Mouse (Mus musculus) heart, adult 18-20 months (tissue): Measurements from ENCODE around the gene Plk3. TPM values are rescaled to one million over a fixed set of nuclear protein-coding genes. Genes with fewer than 3 reads are reported as not detected.

Experiments
- DNase-seq, 2 experiments: peaks; one replicate each; pipeline ENCODE4 v3.0.0; 2021 to 2022; ENCODE audit warnings: mixed read lengths in 1 of 2
- total RNA-seq, 2 experiments: library from RNA; stranded (reverse); gene quantifications; 2 replicates each; pipeline ENCODE4 v1.2.3; 2021

Gene Plk3
- total RNA-seq, 2 experiments from 2014 or later, result 1.4 TPM

- DNase-seq, result no peak
These were observed 13.7 kb downstream of the Plk3 start for GRCm38 (mm10) chr4:117120052-117120444.

DNA sequence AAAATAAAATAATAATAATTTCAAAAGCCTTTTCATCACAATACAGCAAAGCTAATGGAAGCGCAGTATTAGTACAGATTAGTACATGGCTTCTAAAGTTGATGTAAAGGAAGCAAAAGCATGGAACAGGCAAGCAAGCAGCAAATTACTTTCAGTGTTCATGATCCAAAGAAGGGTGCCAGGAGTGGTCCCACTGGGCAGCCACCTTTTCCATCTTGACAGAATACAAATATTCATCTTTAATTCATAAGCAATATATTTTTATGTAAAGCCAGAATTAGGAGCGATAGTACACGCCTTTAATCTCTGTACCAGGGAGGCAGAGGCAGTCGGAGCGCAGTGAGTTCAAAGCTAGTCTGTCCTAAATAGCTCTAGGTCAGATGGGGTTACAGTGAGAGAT, 14.1 kb downstream of the Plk3 start:
- DNase-seq, result no peak

GRCm38 (mm10) chr4:117117931-117118330, 15.8 kb downstream of the Plk3 start:
- DNase-seq, result no peak

DNA sequence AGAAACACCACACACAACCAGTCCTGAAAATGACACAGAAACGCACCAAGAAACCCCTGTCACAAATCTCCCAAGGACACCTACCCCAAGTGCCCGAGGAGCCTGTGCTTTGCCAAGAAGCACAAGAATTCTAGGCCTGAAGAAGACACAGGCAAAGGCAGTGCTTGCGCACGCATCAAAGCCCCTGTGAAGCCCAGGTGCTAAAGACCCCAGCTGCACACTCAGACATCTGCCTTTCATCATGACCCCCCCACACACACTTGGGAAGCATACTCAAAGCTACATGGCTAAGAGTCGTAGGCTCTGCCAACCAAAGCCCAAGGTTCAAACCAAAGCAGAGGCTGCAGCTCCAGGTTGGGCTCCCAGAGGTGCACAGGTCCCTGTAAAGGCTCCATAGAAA, 18.2 kb downstream of the Plk3 start:
- no peak for DNase-seq

GRCm38 (mm10) chr4:117113237-117113636, 20.5 kb downstream of the Plk3 start:
- DNase-seq, result no peak

DNA sequence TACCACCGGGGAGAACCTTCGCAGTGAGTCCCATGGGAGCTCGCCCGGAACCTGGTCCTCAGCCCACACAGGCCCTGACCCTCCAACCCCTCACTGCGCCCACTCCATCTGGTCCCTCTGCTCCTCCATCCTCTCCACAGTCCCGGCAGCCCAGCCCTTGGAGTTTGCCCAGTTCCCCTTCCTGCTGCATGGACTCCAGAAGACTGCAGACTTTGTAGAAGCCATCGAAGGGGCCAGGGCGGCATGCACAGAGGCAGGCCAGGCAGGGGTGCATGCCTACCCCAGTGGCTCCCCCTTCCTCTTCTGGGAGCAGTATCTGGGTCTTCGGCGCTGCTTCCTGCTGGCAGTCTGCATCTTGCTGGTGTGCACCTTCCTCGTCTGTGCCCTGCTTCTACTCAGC, 22.8 kb downstream of the Plk3 start:
- DNase-seq, result no peak

DNA sequence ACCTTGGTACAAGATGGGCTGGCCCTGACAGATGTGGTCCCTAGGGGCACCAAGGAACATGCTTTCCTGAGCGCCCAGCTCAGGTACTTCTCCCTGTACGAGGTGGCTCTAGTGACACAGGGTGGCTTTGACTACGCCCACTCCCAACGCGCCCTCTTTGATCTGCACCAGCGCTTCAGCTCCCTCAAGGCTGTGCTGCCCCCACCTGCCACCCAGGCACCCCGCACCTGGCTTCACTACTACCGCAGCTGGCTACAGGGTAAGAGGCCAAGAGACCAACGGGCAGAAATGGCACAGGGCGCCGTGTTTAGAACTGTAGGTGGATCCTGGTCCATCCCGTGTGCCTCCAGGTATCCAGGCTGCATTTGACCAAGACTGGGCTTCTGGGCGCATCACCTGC, 23.5 kb downstream of the Plk3 start:
- no peak for DNase-seq

DNA sequence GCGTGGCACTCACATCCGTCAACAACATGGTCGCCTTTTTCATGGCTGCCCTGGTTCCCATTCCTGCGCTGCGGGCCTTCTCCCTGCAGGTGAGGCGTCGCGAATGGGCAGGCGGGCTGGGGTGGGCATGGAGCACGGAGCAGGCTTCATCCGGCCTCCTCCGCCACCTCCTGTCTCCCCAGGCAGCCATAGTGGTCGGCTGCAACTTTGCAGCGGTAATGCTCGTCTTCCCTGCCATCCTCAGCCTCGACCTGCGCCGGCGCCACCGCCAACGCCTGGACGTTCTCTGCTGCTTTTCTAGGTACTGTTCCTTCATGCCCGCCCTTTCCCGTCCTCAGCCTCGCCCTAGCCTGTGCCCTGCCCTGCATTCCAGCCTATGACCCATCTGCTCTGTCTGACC, 24.4 kb downstream of the Plk3 start:
- DNase-seq, result no peak

- no peak for DNase-seq
These were observed 25.3 kb downstream of the Plk3 start for GRCm38 (mm10) chr4:117108524-117108849.

DNA sequence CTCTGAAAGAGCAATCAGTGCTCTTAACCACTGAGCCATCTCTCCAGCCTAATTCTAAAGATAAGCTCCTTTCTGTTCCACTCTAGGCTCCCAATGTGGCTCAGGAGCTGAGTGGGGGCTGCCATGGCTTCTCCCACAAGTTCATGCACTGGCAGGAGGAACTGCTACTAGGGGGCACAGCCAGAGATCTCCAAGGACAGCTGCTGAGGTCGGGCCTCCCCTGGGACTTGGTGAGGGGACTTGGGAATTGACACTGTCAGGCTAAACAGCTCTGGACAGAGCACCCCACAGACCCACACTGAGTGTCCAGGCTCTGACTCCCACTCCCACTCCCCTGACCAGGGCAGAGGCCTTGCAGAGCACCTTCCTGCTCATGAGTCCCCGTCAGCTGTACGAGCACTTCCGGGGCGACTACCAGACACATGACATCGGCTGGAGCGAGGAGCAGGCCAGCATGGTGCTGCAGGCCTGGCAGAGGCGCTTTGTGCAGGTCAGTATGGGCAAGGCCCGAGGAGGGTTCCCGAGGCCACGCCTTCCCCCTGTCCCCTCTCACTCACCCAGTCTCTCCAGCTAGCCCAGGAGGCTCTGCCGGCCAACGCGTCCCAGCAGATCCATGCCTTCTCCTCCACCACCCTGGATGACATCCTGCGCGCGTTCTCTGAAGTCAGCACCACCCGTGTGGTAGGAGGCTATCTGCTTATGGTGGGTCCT, 25.8 kb downstream of the Plk3 start:
- DNase-seq, result no peak

DNA sequence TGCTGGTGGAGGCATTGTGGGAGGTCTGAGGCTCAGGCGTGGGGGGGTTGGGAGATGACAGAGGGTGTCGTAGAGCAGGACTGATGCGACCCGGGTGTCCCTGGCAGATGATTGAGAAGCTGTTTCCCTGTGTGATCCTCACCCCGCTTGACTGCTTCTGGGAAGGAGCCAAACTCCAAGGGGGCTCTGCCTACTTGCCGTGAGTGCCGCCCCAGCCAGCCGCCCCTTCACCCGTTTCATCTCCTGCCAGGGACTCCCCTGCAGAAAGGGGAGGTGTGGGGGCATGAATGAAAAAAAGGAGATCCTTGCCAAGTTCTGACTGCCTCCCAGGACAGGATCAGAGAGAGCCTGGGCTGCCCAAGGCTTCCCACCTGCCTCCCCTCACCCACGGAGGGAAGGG, 28.6 kb downstream of the Plk3 start:
- DNase-seq, result no peak

GRCm38 (mm10) chr4:117104672-117105071, 29.1 kb downstream of the Plk3 start:
- no peak for DNase-seq

DNA sequence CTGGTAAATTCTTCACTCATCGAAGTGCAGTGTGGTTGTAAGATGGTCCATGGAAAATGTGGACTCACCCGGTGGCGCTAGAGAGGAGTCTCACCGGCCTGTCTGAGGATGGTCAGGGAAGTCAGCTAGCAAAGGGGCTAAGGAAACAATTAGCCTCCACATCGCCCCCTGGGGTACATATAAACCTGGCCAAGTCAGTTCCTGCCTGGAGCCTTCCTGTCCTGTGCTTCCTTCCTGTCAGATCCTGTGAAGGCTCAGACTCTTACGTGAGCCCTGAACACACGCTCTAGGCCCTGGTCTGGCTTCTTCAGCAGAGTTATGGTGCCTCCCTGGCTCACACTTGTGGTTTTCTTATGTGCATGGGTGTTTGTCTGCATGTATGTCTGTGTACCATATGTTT, 32.5 kb downstream of the Plk3 start:
- DNase-seq, result peak; percentile 38 to 49

DNA sequence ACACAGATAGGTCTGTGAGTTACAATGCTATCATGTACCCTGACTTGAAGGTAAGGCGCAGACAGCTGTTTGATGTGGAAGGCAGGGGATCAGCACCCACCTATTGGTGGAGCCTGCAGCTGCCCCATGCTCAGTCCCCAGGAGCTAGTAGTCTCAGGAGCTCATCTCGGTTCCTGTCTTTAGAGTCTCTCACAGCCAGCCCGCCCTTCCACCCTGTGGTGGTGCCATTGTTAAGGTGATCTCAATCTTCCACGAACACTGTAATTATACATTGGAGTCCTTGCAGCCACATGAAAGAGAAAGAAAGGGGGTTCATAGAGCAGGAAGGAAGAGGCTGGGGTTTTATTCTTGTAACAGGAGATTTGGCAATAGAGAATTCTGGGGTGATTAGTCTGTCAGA, 33.7 kb downstream of the Plk3 start:
- no peak for DNase-seq

DNA sequence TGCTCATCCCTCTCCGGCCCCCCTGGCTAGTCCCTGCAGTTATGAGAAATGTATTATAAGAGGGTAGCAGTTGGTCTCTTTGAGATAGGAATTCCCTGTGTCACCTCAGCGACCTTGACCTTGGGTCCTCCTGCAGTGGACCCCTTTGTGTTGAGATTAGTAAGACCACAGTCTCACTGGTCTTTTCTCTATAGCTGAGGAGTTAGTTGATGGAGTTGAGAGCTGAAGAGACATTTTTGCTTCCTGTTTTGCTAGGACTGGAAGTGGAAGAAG, 35.1 kb downstream of the Plk3 start:
- no peak for DNase-seq

DNA sequence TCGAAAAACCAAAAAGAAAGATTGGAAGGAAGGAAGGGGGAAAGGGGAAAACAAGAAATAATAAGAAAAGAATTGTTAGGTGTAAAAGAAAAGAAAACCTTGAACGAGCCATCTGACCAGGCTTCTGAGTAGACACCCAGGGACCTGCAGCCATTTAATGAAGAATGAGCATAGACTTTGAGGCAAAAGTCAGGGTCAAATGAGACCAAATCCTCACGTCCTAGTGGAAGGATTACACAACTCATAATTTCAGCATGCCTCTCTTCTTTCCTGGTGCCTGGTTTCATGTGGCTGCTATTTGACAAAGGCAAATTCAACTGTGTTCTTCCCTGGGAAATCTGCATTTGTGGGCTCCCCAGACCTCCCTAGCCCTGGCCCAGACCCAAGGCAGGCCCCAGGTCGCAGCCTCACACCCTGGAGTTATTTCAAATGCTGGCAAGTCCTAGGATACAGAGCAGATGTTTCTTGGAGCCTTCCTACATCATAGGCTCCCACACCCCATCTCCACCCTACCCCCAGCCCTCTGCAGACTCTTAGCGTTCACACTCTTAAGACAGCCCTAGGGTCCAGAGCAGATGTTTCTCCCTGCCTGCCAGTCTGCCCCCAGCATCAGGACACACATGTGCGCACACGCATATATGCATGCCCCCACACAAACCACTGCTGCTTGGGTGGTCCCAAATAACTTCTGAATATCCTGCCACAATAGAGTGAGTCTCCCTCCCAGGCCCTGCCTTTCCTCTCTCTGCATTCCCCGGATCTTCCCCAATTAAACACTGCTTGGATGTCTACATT, 35.6 kb downstream of the Plk3 start:
- no peak for DNase-seq

GRCm38 (mm10) chr4:117096666-117097065, 37.1 kb downstream of the Plk3 start:
- DNase-seq, result peak; percentile 40 to 44

GRCm38 (mm10) chr4:117095551-117096452, 38.0 kb downstream of the Plk3 start, which contains the start of gene Ptch2:
Ptch2 (plus strand) TSS chr4:117096075.
- DNase-seq, result peak; percentile 79 to 82

- no peak for DNase-seq
These were observed 39.0 kb downstream of the Plk3 start for GRCm38 (mm10) chr4:117094626-117095361.

DNA sequence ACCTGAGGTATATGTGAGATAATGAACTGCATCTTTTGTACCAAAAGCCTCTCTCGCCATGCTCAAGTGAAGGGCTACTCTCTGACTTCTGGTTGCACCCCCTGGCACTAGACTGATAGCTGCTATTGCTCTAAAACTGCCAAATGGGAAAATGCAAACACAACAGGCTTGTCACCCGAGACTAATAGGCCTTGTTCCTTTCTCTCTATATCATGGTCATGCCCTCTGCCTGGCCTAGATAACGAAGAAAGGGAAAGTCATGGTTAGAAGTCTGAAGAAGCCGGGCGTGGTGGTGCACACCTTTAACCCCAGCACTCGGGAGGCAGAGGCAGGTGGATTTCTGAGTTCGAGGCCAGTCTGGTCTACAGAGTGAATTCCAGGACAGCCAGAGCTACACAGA, 43.2 kb downstream of the Plk3 start:
- DNase-seq, result no peak

DNA sequence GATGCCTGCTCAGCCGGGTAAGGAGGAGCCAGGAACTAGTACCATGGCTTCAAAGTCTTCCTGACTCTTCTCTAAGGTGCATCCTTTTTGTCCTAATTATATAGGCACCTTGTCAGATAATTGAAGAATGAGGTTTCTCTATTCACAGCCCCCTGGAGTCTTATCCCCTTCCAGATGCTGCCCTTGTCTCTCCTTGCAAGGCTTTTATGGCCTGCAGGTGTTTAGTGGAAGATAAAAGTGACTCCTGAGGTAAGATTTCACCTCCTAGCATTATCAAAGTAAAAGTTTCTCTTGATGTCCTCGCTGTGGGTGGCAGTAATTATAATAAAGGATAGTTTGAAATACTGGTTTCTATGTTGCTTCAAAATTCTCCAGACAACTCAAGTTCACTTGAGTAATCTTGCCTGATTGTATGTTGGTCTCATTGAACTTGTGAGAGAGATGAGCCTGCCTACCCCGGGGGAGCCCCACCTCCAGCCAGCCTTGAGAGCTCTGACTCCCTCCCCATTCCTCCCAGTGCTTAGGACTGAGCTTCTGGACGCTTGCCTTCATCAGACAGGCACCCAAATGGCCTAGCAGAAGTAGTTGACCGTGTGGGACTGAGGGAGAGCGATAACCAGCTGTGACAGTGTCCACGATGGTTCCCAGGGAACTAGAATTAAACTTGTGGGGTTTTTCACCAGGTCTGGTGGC, 45.7 kb downstream of the Plk3 start:
- no peak for DNase-seq
